Mouse (Mus musculus) retina, postnatal 7 days (tissue): ENCODE data around the gene Zcchc3.
"Not testable (repeated sequence)": the region's sequence is repeated elsewhere in the genome, so short reads cannot be mapped to it uniquely, and the experiment has no call there.

Experiments used
- DNase-seq: peaks from one replicate; pipeline ENCODE4 v3.0.0-alpha.2; 2012; ENCODE audit warnings: low read depth, low spot score

Zcchc3 gene

GRCm38 (mm10) chr2:152414591-152415165, at the start of gene Zcchc3:
TSS of gene Zcchc3 (minus strand) at chr2:152415027.
- DNase-seq = peak; percentile 79

- DNase-seq = no peak
Measured at GRCm38 (mm10) chr2:152459241-152459640, 44.4 kb upstream of the Zcchc3 start.

GRCm38 (mm10) chr2:152452101-152452781, 37.4 kb upstream of the Zcchc3 start:
- no peak for DNase-seq

- DNase-seq = peak; percentile 65
Measured at GRCm38 (mm10) chr2:152450241-152450640, 35.4 kb upstream of the Zcchc3 start.

- DNase-seq = no peak
Measured at GRCm38 (mm10) chr2:152447461-152447860, 32.6 kb upstream of the Zcchc3 start.

- DNase-seq = no peak
Measured at GRCm38 (mm10) chr2:152446642-152447041, 31.8 kb upstream of the Zcchc3 start.

GRCm38 (mm10) chr2:152443281-152443680, 28.5 kb upstream of the Zcchc3 start:
- no peak for DNase-seq

GRCm38 (mm10) chr2:152442322-152442721, 27.5 kb upstream of the Zcchc3 start:
- DNase-seq = no peak

GRCm38 (mm10) chr2:152439833-152440232, 25.0 kb upstream of the Zcchc3 start:
- no peak for DNase-seq

GRCm38 (mm10) chr2:152438963-152439362, 24.1 kb upstream of the Zcchc3 start:
- no peak for DNase-seq

- DNase-seq = peak; percentile 75
Measured at GRCm38 (mm10) chr2:152436983-152437860, 22.4 kb upstream of the Zcchc3 start.

GRCm38 (mm10) chr2:152436405-152436901, 21.6 kb upstream of the Zcchc3 start:
- no peak for DNase-seq

- DNase-seq = not testable (repeated sequence)
Measured at GRCm38 (mm10) chr2:152428481-152428880, 13.7 kb upstream of the Zcchc3 start.

GRCm38 (mm10) chr2:152427493-152427892, 12.7 kb upstream of the Zcchc3 start:
- DNase-seq = no peak

- DNase-seq = no peak
Measured at GRCm38 (mm10) chr2:152415786-152416185, 959 bp upstream of the Zcchc3 start.

- DNase-seq = no peak
Measured at GRCm38 (mm10) chr2:152415287-152415686, 460 bp upstream of the Zcchc3 start, which contains the start of gene 6820408C15Rik. TSS of gene 6820408C15Rik (plus strand) at chr2:152415587.

GRCm38 (mm10) chr2:152413765-152414584, 852 bp downstream of the Zcchc3 start:
- no peak for DNase-seq

- DNase-seq = no peak
Measured at GRCm38 (mm10) chr2:152413158-152413764, 1.6 kb downstream of the Zcchc3 start.

GRCm38 (mm10) chr2:152412526-152413157, 2.2 kb downstream of the Zcchc3 start:
- no peak for DNase-seq

- no peak for DNase-seq
Measured at GRCm38 (mm10) chr2:152411471-152411870, 3.4 kb downstream of the Zcchc3 start.
